Mouse (Mus musculus) kidney, postnatal 0 days (tissue): ENCODE results near the gene Rhox11. TPM values are rescaled to one million over a fixed set of nuclear protein-coding genes. Genes with fewer than 3 reads are reported as not detected.

ENCODE experiments used
- ATAC-seq: fragments of 200-750 bp; cut with Nextera tagmentation; replicated peaks from 2 replicates; pipeline ENCODE4 v1.8.0; 2017; ENCODE audit warnings: low read depth, moderate number of reproducible peaks, moderate TSS enrichment, moderate library complexity; ENCODE audit not compliant: low FRiP score
- DNase-seq: peaks from one replicate; pipeline ENCODE4 v3.0.0-alpha.2; 2016; ENCODE audit warnings: low spot score
- H3K27ac ChIP-seq: fragments of 300-500 bp; sonication (generic); 2 replicates; pipeline ENCODE4 v1.5.1; 2014; ENCODE audit warnings: mild to moderate bottlenecking
- H3K27me3 ChIP-seq: fragments of 300-500 bp; sonication (generic); 2 replicates; pipeline ENCODE4 v1.6.1; 2014; ENCODE audit warnings: low read length, mixed read lengths; ENCODE audit not compliant: insufficient read depth
- H3K36me3 ChIP-seq: fragments of 300-500 bp; sonication (generic); 2 replicates; pipeline ENCODE4 v1.6.1; 2014; ENCODE audit warnings: low read length, mixed read lengths; ENCODE audit not compliant: insufficient read depth
- H3K4me1 ChIP-seq: fragments of 300-500 bp; sonication (generic); replicated peaks from 2 replicates; pipeline ENCODE4 v1.6.1; 2014; ENCODE audit warnings: antibody characterized with exemption, low read length, mixed read lengths; ENCODE audit not compliant: insufficient read depth
- H3K4me2 ChIP-seq: fragments of 300-500 bp; sonication (generic); 2 replicates; pipeline ENCODE4 v1.6.1; 2014; ENCODE audit warnings: mild to moderate bottlenecking, low read length, moderate library complexity, mixed read lengths
- H3K4me3 ChIP-seq: fragments of 300-500 bp; sonication (generic); replicated peaks from 2 replicates; pipeline ENCODE4 v1.5.1; 2014; ENCODE audit warnings: low read depth, low read length
- H3K9ac ChIP-seq: fragments of 300-500 bp; sonication (generic); 2 replicates; pipeline ENCODE4 v1.6.1; 2014; ENCODE audit warnings: low read depth, low read length
- H3K9me3 ChIP-seq: fragments of 300-500 bp; sonication (generic); replicated peaks from 2 replicates; pipeline ENCODE4 v1.6.1; 2016; ENCODE audit warnings: low read length, inconsistent platforms, mixed read lengths
- CTCF ChIP-seq: IDR thresholded peaks from 2 replicates; pipeline ENCODE4 v1.5.1; 2016; ENCODE audit warnings: antibody characterized with exemption, low read depth, mild to moderate bottlenecking, moderate library complexity
- WGBS: fragments of 180-500 bp; shearing (Covaris S2); extraction: QIAGEN DNeasy Blood & Tissue Kit; methylation state at CpG from one replicate; pipeline ENCODE4 v1.1.7; 2014; 5-methylcytosine and 5-hydroxymethylcytosine counted together
- polyA plus RNA-seq: library from polyadenylated mRNA; unstranded; fragments of >200 nt; fragmentation: Nextera tagmentation; extraction: Ambion mirVana; gene quantifications from 2 replicates; pipeline ENCODE4 v1.2.1, GENCODE M21; 2015

Gene Rhox11
- polyA plus RNA-seq, 1 experiment from 2014 or later = not detected

DNA sequence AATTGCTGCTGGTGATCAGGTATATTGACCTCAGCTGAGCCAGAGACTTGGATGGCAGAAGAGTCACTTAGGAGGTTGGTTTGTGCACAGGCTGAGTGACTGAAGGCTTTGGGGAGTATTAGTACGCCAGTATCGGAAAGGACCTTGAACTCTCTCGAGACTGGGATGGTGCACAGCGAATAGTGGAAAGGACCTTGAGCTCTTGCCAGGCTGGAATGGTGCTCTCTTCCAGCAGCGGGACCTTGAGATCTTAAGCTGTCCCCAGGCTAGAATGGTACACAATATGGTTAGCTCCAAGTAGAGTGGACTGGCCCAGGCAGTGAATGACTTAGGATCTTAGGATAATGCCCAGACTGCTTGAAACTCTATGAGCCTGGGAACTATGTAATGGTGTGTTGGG lies 45.3 kb downstream of the Rhox11 start:
- H3K36me3 ChIP-seq = no peaks in the 10 kb centered on the region
- H3K9ac ChIP-seq = no peak overlapping the region
- H3K27me3 ChIP-seq = no peaks in the 10 kb centered on the region
- no peak overlapping the region for H3K27ac ChIP-seq
- 91% methylated on average over 5 of the region's 5 CpGs for WGBS
- H3K4me1 ChIP-seq = no peaks in the 10 kb centered on the region
- ATAC-seq (no peak), DNase-seq (no peak)
- H3K4me3 ChIP-seq = no peak overlapping the region
- H3K4me2 ChIP-seq = no peak overlapping the region
- no peaks in the 10 kb centered on the region for H3K9me3 ChIP-seq
- TF ChIP-seq CTCF = no peak

DNA sequence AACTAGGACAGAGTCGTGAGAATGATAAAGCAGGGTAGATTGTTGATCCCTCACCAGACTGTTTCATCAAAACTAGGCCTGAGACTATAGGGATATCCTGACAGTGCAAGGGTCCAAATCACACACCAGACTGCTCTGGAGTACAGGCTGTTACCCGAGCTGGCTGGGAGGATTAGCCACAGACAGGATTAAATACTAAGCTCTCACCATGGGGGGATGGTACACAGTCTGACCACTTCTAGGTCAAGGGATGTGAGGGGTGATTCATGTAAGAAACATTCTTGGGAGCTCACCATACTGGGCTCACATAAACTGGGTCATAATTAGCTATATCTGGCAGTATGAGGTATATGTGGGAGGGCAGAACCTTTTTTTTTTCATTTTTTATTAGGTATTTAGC lies 51.1 kb downstream of the Rhox11 start:
- no peak overlapping the region for H3K4me2 ChIP-seq
- no peaks in the 10 kb centered on the region for H3K9me3 ChIP-seq
- WGBS = 60% methylated on average over 2 of the region's 2 CpGs
- H3K27me3 ChIP-seq = no peaks in the 10 kb centered on the region
- ATAC-seq = no peak
- no peak for DNase-seq
- H3K9ac ChIP-seq = no peak overlapping the region
- H3K4me1 ChIP-seq = no peaks in the 10 kb centered on the region
- H3K36me3 ChIP-seq = no peaks in the 10 kb centered on the region
- no peak overlapping the region for H3K27ac ChIP-seq
- H3K4me3 ChIP-seq = no peak overlapping the region
- TF ChIP-seq CTCF = no peak

Other genes starting within 250 kb of the Rhox11 start
- gene Rhox8, start 206.2 kb downstream of the Rhox11 start, polyA plus RNA-seq = not detected in 2 replicates
- gene Rhox7b, start 187.9 kb downstream of the Rhox11 start, polyA plus RNA-seq = not detected in 2 replicates
- not detected in 2 replicates for gene Rhox9, start 183.4 kb downstream of the Rhox11 start, polyA plus RNA-seq
- not detected in 2 replicates for gene Btg1-ps1, start 66.3 kb downstream of the Rhox11 start, polyA plus RNA-seq
- gene Btg1-ps2, start 42.0 kb downstream of the Rhox11 start, polyA plus RNA-seq = not detected in 2 replicates
- not detected in 2 replicates for gene Rhox10, start 18.7 kb downstream of the Rhox11 start, polyA plus RNA-seq
- gene Rhox12, start 25.8 kb upstream of the Rhox11 start, polyA plus RNA-seq = not detected in 2 replicates
- gene Rhox13, start 36.1 kb upstream of the Rhox11 start, polyA plus RNA-seq = not detected in 2 replicates
- 3.5 and 3.6 TPM in 2 replicates for gene Zbtb33, start 104.7 kb upstream of the Rhox11 start, polyA plus RNA-seq
- gene Tmem255a, start 167.3 kb upstream of the Rhox11 start, polyA plus RNA-seq = 15.5 and 16.1 TPM in 2 replicates
- 0.04 TPM in 1 of 2 replicates, not detected in the other for gene Atp1b4, start 231.0 kb upstream of the Rhox11 start, polyA plus RNA-seq